Mouse (Mus musculus): Measurements from ENCODE around the gene Rassf7.

Gene Rassf7

GRCm38 (mm10) chr7:141215101-141215879, at the start of gene Rassf7:
Rassf7 (plus strand) TSS chr7:141215860.
- peak; percentile 96 for DNase-seq (ENCODE audit: low spot score)

- DNase-seq (ENCODE audit: low spot score) = no peak
These were observed 47.7 kb upstream of the Rassf7 start for GRCm38 (mm10) chr7:141167901-141168517.

GRCm38 (mm10) chr7:141168518-141168953, 47.1 kb upstream of the Rassf7 start:
- DNase-seq (ENCODE audit: low spot score) = peak; percentile 74

- no peak for DNase-seq (ENCODE audit: low spot score)
These were observed 46.4 kb upstream of the Rassf7 start for GRCm38 (mm10) chr7:141169300-141169699.

GRCm38 (mm10) chr7:141169866-141170265, 45.8 kb upstream of the Rassf7 start:
- no peak for DNase-seq (ENCODE audit: low spot score)

- peak; percentile 80 for DNase-seq (ENCODE audit: low spot score)
These were observed 43.3 kb upstream of the Rassf7 start, which contains the start of gene Rnh1 for GRCm38 (mm10) chr7:141172116-141173006. Rnh1 (minus strand) TSS chr7:141172857.

- DNase-seq (ENCODE audit: low spot score) = no peak
These were observed 42.3 kb upstream of the Rassf7 start for GRCm38 (mm10) chr7:141173323-141173850.

- no peak for DNase-seq (ENCODE audit: low spot score)
These were observed 40.6 kb upstream of the Rassf7 start for GRCm38 (mm10) chr7:141175068-141175467.

- DNase-seq (ENCODE audit: low spot score) = peak; percentile 92
These were observed 39.5 kb upstream of the Rassf7 start for GRCm38 (mm10) chr7:141176173-141176572.

- no peak for DNase-seq (ENCODE audit: low spot score)
These were observed 27.5 kb upstream of the Rassf7 start for GRCm38 (mm10) chr7:141188194-141188593.

- DNase-seq (ENCODE audit: low spot score) = no peak
These were observed 26.9 kb upstream of the Rassf7 start for GRCm38 (mm10) chr7:141188733-141189132.

GRCm38 (mm10) chr7:141190220-141190619, 25.4 kb upstream of the Rassf7 start:
- DNase-seq (ENCODE audit: low spot score) = no peak

GRCm38 (mm10) chr7:141191036-141191435, 24.6 kb upstream of the Rassf7 start:
- no peak for DNase-seq (ENCODE audit: low spot score)

- DNase-seq (ENCODE audit: low spot score) = no peak
These were observed 23.6 kb upstream of the Rassf7 start for GRCm38 (mm10) chr7:141191796-141192685.

- DNase-seq (ENCODE audit: low spot score) = no peak
These were observed 22.8 kb upstream of the Rassf7 start for GRCm38 (mm10) chr7:141192776-141193347.

- no peak for DNase-seq (ENCODE audit: low spot score)
These were observed 22.3 kb upstream of the Rassf7 start for GRCm38 (mm10) chr7:141193348-141193856.

- DNase-seq (ENCODE audit: low spot score) = peak; percentile 98
These were observed 21.7 kb upstream of the Rassf7 start, which contains the start of the genes Hras and Lrrc56 for GRCm38 (mm10) chr7:141193948-141194347. Hras (minus strand) TSS chr7:141194005. Lrrc56 (plus strand) TSS chr7:141194157.

- no peak for DNase-seq (ENCODE audit: low spot score)
These were observed 21.3 kb upstream of the Rassf7 start for GRCm38 (mm10) chr7:141194409-141194808.

GRCm38 (mm10) chr7:141194830-141195229, 20.8 kb upstream of the Rassf7 start:
- DNase-seq (ENCODE audit: low spot score) = peak; percentile 93

GRCm38 (mm10) chr7:141195754-141196153, 19.9 kb upstream of the Rassf7 start:
- no peak for DNase-seq (ENCODE audit: low spot score)
